Mouse (Mus musculus) frontal cortex, postnatal 25 days (tissue): ENCODE measurements around the gene Mrm1.

Experiments
- DNase-seq, 2 experiments: peaks; one replicate each; pipeline ENCODE4 v3.0.0; 2022; ENCODE audit warnings: low spot score in 2 of 2

The Mrm1 gene

DNA sequence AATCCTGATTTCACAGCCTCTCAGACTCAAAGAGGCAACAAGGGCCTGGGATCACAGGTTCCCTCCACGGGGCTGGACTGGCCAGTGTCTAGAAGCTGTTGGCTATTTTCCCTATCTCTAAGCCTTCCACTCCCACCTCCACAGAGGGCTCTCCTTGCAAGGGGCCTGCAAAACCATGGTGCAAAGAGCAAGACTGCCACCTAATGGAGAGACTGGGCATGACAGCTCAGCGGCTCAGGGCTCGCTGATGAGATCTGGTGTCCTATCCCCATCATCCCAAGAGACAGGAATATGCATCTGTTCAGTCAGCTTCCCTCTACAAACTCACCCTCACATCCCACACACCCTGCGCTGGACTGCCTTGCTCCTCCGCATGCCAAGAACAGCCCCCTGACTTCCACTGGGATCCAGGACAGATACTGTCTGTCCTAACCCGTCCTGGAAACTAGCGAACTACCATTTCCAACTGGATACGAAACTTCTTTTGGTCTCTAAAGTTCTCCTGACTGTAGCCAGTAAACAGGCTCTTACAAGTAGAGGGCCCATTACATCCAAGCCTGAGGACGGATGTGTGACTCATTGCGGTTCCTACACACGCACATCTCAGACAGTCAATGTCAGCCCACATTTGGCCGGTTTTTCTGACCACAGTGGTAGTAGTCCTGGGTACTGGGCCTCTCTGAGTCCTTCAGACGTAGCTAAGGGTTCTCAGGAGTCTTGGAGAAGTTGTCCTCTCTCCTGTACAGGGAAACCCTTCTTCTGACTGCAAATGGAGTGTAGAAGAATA lies 5.4 kb downstream of the Mrm1 start:
- peak; percentile 68 to 77 for DNase-seq

- no peak for DNase-seq
These were observed 14.9 kb downstream of the Mrm1 start for GRCm38 (mm10) chr11:84804373-84804772.

- DNase-seq, result peak; percentile 63 to 69
These were observed 21.5 kb downstream of the Mrm1 start for GRCm38 (mm10) chr11:84797627-84798353.

DNA sequence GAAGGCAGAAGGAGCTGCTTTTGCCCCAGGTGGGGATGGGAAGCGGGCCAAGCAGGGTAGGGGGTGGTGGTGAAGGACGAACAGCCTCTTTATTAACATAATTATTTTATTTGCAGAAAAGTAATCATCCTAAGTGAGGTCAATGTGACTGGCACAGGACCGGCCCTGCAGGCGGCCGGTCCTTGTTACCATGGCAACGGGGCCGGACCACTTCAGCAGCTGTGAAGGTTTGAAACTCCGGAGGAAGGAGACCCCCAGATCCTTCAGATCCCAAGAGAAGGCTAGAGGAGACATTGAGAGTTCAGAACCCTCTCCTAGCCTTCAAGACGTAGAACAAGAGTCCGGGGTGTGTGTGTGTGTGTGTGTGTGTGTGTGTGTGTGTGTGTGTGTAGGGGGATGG lies 22.3 kb downstream of the Mrm1 start:
- DNase-seq, result no peak

- DNase-seq, result peak; percentile 69 to 72
These were observed 24.7 kb downstream of the Mrm1 start for GRCm38 (mm10) chr11:84794496-84795113.

DNA sequence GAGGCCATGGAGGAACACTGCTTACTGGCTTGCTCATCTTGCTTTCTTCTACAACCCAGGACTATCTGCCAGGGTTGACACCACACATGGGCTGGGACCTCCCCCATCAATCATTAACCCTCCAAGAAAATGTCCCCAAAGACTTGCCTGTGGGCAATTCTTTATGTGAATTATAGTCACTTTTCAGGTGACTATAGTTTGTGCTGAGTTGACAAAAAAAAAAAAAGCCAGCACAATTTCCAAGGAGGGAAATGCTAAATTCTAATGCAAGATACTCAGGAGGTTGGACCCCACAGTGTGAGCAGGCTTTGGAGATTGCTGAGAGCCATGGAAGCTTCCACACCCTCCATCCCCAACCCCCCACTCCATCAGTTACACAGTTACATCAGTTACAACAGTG lies 25.8 kb downstream of the Mrm1 start:
- DNase-seq, result no peak

- no peak for DNase-seq
These were observed 28.9 kb downstream of the Mrm1 start for GRCm38 (mm10) chr11:84790383-84790782.

DNA sequence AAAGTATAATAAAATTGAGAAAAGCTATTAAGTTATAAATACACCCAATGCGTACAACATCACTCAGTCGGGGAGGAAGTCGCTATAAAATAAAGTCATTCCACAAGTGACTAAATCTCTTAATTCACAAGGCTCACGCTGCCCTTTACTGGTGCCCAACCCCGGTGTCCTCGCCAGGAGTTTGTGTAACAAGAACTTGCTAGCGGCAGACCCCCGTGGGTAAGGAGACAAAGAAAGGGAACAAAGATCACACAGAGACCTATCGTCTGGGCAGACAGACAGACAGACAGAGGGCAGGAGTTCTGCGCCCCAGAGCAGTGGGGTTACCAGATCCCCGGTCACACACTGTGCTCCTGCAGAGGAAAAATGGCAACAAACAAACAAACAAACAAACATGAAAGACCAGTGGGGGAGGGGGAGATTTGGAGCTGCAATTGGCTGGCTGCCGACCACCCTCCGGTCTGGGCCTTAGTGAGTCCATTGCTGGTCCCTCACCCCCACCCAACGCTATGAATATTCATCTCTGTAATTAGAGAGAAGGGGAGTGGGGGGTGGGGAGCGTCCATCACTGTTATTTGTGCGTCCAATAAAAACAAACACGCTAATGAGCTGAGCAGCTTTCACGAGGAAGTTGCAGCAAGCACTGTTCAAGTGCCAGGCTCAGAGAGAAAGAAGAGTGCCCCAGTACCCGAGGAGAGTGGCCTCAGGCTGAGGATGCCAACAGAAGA lies 39.0 kb downstream of the Mrm1 start:
- no peak for DNase-seq

DNA sequence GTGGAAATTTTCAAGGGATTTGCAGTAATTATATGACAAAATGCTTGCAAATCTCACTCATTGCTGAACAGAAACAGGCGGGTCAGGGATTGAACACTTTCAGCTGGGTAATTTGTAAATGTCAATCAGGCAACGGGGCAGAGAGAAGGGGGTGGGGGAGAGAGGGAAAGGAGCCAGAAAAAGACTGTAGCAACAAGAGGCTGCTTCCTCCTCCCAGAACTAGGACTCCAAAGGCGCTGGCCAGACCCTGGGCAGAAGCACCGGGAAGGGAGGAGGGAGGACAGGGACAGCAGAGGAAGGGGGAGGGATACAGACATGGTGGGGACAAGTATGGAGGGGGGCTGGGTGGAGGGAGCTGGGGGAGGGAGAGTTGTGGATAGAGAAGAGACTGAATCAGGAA lies 43.8 kb downstream of the Mrm1 start:
- DNase-seq, result no peak

DNA sequence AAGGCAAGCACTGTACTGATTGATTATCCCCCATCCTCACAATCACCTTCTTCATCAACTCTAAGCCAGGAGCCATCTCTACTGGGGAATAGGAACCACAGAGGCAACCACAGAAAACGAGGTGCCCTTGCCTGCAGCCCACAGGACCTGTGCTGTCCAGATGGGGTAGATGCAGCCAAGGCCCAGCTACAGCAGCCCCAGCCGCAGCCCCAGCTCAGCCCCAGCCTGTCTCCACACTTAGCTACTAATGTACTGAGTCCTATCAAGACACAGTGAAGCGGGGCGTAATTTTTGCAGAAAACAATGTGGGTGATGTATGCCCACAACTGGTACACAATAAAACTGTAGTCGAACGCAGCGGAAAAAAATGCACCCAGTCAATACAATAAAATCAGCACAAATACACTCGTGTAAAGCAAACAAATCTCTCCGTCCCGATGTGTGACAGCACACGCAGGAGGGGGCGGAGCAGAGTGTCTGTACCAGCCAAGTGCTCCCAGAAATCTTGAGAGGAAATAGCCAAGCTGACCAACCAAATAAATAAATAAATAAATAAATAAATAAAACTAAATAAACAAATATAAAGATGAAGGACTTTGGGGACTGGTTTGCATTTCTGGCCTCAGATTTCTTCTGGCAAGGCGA lies 44.3 kb downstream of the Mrm1 start:
- DNase-seq, result no peak

DNA sequence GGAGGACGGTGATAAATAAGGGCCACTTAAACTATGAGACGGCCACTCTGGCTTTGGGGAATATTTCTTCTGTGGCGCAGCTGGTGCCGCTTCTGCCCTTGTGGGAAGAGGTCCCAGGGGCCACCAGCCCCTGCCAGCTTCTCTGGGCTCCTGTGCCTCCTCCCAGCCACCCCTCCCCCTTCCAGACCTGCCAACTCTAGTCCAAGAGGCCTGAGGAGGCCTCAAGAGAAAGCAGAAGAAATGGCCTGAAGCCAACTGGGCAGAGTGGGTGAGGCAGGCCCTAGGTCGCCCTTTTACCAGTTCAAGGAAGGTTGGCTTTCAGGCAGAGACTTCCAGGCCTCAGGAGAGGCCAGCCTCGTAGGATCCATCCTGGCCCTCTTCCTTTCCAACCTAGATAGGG lies 51.4 kb downstream of the Mrm1 start:
- DNase-seq, result no peak

GRCm38 (mm10) chr11:84765125-84765524 lies 54.2 kb downstream of the Mrm1 start:
- DNase-seq, result no peak

- DNase-seq, result no peak
These were observed 54.8 kb downstream of the Mrm1 start for GRCm38 (mm10) chr11:84764527-84764961.

DNA sequence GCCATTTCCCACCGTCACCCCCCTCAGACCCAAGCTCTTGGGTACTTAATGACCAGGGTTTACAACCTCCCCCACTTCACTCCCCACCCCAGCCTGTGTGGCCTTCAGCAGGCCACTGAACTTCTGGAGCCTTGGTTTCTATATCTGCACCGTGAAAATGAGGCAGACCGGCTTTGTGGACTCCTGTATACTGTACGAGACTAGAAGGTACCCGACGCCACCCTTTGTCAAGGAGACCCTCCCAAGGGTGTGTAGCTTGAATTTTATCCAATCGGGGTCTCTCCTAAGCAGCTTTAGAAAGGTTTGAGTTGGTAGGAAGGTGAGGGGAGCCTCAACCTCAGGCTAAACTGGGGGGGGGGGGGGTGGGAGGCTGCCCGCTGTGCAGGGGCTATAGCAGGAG lies 55.2 kb downstream of the Mrm1 start:
- no peak for DNase-seq
